Mouse (Mus musculus) thymus, postnatal 0 days (tissue): ENCODE measurements at regions not wholly inside any gene's neighbourhood (a gene's known extent, or its start where the extent isn't known, plus 50 kb on each side); places are given as distances from the start of the nearest gene placed in this dataset.

Source experiments
- DNase-seq: peaks from one replicate; pipeline ENCODE4 v3.0.0-alpha.2; 2015; ENCODE audit warnings: low spot score

- DNase-seq: no peak
Measured at GRCm38 (mm10) chr6:51093196-51093595, 339.3 kb upstream of the Nfe2l3 start.

GRCm38 (mm10) chr6:51094304-51094703, 338.2 kb upstream of the Nfe2l3 start:
- no peak for DNase-seq

- DNase-seq: no peak
Measured at GRCm38 (mm10) chr6:51097488-51097887, 335.0 kb upstream of the Nfe2l3 start.

GRCm38 (mm10) chr6:51100341-51100740, 332.1 kb upstream of the Nfe2l3 start:
- no peak for DNase-seq

- no peak for DNase-seq
Measured at GRCm38 (mm10) chr6:51103236-51103635, 329.2 kb upstream of the Nfe2l3 start.

GRCm38 (mm10) chr6:51104336-51104735, 328.1 kb upstream of the Nfe2l3 start:
- no peak for DNase-seq

GRCm38 (mm10) chr6:51108336-51108956, 324.0 kb upstream of the Nfe2l3 start:
- DNase-seq: no peak

- no peak for DNase-seq
Measured at GRCm38 (mm10) chr6:51110596-51110995, 321.9 kb upstream of the Nfe2l3 start.

- DNase-seq: no peak
Measured at GRCm38 (mm10) chr6:51114604-51115333, 317.7 kb upstream of the Nfe2l3 start.

GRCm38 (mm10) chr6:51118833-51119535, 313.5 kb upstream of the Nfe2l3 start:
- no peak for DNase-seq

- no peak for DNase-seq
Measured at GRCm38 (mm10) chr6:51119691-51120302, 312.7 kb upstream of the Nfe2l3 start.

- no peak for DNase-seq
Measured at GRCm38 (mm10) chr6:51122941-51123340, 309.5 kb upstream of the Nfe2l3 start.

GRCm38 (mm10) chr6:51127851-51128250, 304.6 kb upstream of the Nfe2l3 start:
- no peak for DNase-seq

- DNase-seq: no peak
Measured at GRCm38 (mm10) chr6:51129096-51129495, 303.4 kb upstream of the Nfe2l3 start.

- no peak for DNase-seq
Measured at GRCm38 (mm10) chr6:51129591-51129990, 302.9 kb upstream of the Nfe2l3 start.

GRCm38 (mm10) chr6:51144762-51145161, 287.7 kb upstream of the Nfe2l3 start:
- no peak for DNase-seq

GRCm38 (mm10) chr6:51145863-51146262, 286.6 kb upstream of the Nfe2l3 start:
- no peak for DNase-seq

GRCm38 (mm10) chr6:51148821-51149220, 283.6 kb upstream of the Nfe2l3 start:
- no peak for DNase-seq

GRCm38 (mm10) chr6:51150066-51150465, 282.4 kb upstream of the Nfe2l3 start:
- DNase-seq: no peak

GRCm38 (mm10) chr6:51150486-51150885, 282.0 kb upstream of the Nfe2l3 start:
- no peak for DNase-seq

GRCm38 (mm10) chr6:51150916-51151315, 281.6 kb upstream of the Nfe2l3 start:
- DNase-seq: no peak

GRCm38 (mm10) chr6:51156836-51157370, 275.6 kb upstream of the Nfe2l3 start:
- DNase-seq: no peak
